Mouse (Mus musculus): ENCODE measurements at regions not wholly inside any gene's neighbourhood (a gene's known extent, or its start where the extent isn't known, plus 50 kb on each side); places are given as distances from the start of the nearest gene placed in this dataset.

DNA sequence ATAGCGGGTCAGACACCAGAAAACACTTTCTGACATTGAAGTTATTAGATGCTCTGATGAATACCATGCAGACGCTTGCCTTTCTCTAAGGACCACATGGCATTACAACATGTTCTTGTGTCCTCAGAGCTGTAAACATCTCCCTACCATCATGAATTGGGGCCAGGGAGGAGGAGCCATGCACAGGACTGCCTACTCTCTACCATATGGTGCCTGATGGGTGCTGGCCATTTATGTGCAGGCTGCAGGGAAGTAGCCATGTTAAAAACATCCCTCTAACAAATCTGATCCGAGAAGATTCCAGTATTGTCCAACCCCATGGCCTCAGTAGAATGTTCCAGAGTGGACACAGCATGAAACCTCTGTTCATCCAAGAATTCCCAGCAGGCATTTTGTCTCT is 330.1 kb upstream of the Camk1g start:
- DNase-seq, result no peak

DNA sequence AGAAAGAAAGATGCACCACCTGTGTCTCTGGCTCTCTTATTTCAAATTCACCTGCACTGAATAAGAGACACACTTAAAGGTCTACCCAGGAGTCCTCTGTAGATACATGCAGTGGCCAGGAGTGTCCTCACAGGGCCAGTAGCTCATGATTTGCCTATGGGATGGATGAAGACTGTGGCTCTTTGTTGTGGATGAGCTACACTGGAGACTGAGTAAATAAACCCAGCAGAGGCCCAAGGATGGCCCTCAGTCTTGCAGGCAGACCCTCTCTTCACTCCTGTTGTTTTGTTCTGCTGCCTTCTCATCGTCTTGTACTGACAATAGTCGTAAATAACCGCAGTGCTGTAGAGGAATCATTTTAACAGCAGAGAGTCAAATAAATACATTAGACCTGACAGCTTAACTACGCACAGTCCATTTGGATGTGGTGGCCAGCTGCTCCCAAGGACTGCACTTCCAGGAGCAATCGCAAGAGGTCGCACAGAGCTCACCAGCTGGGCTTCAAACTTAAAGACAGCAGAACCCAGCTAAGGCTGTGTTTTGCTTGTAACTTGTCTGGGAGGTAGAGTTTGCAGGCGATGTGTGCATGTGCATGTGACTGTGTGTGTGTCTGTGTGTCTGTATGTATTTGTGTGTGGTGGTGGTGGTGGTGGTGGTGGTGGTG is 328.6 kb upstream of the Camk1g start:
- peak; percentile 80 for DNase-seq

DNA sequence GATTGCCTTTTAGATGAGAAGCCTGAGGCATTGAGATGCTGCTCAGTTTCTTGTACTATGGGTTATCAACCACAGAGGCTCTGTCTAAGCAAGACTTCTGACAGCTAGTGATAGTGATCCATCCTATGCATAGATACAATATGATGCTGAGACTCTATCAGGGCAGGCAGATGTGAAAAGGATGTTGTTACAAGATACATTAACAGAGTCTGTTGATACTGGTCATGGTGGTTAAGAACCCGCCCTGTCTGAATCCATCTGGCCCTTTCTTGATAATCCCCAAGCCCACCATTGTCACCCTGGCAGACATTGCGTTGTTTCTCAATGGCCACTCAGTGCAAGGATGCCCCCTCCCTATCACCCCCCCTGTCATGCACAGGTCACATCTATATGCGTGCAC is 327.8 kb upstream of the Camk1g start:
- DNase-seq, result no peak

DNA sequence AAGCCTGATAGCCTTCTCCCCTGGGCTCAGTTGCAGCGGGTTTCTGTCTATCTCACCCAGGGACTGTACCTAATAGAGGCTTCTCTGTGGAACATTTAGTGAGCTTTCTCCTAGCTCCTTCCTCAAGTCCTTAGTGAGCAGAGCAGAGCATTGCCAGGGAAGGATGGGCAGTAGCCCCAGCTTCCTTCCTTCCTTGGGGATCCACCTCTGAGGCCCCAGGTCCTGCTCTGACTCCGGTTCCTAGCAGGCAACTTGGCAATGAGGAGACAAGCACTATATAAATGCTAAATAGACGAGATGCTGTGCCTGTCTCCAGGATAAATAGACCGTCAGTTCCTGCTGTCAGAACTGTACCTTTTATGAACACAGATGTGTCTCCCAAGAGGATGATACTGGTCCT is 326.9 kb upstream of the Camk1g start:
- DNase-seq, result no peak

DNA sequence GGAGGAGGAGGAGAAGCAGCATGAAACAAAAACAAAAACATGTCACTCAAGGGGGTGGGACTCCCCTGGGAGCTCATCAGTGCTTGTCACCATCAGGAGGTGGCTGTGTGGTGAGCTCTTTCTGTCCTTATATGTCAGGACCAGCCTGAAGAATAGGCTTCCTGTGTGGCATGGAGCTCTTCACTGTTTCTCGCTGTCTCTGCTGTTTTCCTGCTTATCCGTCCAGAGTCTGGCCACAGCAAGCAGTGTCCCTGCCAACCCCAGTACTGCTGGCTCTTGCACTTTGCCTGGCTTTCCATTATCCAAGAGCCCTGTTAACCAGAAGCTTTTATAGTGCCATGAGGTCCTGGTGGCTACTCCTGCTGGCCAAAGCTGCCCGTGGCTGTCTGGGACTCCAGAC is 322.9 kb upstream of the Camk1g start:
- DNase-seq, result no peak

DNA sequence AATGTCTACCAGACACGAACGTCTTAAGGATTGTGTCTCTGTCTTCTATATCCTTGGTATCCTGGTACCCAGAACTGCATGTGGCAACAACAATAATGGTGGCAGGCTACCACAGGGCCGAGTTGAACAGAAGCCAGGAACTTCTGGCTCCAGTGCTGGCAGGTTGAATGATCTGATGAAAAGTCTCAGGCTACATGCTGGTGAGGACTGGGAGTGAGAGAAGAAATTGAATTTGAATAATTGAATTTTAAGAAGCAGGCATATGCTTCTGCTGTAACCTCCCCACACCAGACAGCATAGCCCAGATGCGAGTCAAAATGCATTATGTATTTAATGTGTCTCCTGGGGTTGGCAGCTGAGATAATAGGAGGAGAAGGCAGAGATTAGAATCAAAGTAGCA is 319.5 kb upstream of the Camk1g start:
- DNase-seq, result no peak

DNA sequence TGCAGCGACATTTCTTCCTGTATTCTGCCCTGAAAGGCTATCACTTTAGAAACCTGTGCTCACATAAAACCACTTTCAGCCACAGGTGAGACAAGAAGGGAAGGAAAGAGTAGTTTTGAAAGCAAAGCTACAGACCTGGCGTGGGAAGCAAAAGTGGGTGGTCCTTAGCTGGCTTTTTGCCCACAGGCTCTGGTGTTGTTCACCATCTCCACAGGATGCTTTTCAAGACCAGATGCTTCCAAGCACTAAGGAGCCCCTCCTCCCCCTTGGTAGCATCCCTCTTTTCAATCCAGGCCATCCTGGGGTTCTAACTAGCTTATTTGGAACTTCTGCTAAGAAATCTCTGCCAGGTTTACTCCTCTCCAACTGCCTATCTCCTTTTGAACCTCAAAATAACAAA is 312.8 kb upstream of the Camk1g start:
- no peak for DNase-seq

DNA sequence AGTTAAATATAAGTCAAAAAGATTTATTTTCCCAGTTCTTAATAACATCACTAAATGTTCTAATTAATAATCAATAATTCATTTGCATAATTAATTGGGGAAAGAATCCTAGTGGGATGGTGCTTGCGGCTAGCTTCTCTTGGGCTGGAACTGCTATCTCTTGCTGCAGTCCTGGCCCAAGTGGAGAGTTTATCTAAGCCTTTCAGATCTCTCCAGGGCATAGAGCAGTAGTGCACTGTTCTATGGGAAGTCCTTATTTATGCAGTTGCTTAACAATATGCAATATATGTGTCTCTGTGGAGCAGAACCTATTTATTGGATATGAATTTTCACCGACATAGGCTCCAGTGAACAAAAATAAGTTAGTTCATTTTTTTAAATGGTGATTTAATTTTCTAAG is 308.4 kb upstream of the Camk1g start:
- DNase-seq, result no peak

DNA sequence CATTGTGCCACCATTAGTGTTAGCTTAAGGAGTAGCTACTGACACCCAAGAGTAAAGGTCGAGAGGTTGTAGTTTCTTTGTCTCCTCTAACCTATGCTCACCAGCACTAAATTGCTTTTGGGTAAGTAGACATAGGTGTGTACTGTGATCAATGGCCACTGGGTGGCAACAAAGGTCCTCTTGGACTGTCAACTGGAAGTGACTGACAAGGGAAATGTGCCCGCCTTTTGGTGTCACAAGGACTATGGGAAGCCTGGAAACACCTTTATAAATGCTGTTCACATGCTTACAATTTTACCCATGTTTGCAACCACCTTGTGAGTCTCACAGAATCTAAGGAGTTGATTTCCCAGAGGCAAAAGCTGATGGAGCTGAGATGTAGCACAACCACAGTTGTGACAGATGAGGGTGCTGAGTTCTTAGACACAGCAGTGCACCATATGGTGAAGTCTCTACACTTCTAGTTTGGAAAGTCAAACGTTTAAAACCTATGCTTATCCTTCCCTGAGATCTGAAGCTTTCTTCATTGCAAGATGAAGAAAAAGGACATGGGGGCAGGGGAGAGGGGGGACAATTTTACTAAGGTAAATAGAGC is 303.2 kb upstream of the Camk1g start:
- peak; percentile 29 for DNase-seq

DNA sequence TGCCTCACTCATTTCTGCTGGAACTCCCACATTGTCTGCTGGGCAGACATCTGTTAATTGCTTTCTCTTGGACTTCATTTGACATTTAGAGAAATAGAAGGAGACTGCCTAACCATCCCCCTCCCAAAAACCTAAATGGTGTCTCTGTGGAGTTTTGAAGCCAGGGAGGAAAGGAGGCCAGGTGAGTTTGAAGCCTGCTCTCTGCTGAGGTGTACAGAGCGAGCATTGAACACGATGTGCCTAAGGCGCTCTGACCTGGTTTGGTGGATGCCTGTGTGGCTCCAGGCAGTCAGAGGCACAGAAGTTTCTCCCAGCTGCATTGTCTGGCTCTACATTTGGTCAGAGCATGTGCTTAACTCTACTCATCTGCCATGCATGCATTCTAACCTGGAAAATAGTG is 302.6 kb upstream of the Camk1g start:
- no peak for DNase-seq

DNA sequence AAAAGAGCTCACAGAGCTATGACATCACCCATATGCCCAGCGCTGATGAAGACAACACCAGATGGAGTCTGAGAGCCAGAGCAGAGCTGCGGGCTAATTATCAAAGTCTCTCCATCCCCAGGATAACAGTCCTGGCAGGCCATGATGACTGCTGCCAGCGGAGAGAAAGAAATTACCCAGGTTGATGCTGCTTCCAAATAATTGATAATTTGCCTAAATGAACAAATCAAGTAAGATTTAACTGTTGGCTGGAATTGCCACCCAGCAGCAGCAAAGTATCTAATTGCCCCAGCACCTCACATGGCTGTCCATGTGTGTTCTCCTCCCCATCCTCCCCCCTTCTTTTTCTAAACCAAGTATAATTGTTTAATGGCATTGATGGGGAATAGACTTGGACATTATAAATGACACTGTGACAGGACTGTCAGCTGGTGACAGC is 301.7 kb upstream of the Camk1g start:
- no peak for DNase-seq

DNA sequence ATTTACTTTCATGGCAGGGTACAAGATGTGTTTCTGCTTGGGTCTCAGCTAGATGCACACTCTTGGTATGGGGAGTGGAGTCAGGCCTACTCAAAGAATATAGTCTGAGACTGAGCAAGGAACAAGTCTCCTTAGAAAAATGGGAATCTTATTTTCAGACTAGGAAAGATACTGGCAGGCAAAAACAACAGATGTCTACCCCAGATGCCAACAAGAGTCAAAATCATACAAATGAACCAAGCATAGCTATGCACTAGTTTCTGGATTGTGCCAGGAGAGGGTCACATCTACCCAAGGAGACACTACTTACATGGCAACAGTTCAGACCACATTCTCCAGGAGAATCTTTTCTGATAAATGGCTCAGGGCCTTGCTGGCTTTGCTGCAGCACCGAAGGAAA is 300.9 kb upstream of the Camk1g start:
- DNase-seq, result no peak

DNA sequence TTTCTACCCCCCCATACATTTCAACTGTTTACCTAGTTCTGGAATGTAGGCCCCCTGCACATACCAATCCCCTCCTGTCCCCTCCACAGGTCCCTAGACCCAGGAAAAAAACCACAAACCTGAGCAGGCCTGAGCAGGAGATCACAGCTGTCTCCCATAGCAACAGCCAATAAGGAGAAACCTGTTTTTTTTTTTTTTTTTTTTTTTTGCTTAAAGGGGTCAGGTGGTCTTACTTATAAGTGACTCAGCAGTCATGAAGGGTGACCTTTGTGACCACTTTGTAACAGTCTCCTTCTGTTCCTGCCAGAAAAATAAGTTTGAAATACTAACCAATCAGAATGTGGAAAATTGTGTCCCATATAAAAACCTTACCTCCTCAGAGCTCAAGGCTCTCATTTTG is 299.9 kb upstream of the Camk1g start:
- no peak for DNase-seq

DNA sequence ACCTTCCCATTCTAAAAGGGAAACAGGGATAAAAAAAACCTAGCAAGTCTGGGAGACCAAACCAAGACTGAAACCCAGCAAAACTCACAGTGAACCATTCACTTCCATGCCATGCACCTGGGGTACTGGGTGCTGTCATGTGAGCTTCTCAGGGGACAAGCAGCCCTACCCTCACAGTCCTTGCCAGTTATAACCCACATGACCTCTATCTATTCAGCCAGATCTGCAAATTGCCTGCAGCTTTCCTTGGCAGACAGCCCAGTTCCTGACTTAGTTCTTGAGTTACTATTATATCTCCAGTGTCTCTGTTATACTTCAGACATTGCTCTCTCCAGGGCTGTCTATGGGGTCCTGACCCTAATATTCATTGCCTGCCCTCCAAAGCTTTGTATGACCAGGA is 298.7 kb upstream of the Camk1g start:
- peak; percentile 9 for DNase-seq

DNA sequence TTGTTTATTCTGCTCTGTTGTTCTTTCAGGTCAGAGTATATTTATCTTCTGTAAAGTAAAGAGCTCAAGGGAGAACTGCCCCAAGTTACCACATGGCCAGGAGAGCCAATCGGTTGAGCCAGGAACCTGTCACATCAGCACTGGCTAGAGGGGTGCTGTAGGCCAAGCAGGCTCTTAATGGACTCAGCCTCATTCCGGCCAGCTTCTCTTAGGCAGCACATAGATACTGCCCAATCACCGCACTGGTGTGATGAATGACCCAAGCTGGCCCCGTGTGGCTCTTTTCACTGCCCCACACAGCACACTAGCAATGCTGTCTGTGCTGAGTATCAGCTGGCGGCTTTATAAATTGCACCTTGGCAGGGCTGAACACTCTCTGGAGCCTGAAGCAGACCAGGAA is 295.8 kb upstream of the Camk1g start:
- no peak for DNase-seq

DNA sequence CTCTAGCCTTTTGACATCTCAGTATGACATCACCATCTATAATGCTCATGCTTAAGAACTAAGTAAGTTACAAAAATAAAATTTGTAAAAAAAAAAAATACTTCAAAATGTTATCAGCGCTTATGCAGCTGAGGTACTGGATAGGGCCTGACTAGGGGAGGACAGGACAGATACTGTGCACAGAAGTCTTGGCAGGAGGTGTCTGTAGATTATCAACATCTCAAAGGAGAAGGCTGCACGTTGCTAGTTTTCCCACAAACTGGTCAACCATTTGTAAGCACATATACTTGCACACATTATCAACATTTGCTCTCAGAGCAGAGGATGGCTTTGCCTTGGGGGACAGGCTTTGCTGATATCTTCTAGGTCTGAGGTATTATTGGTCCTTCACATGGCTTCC is 294.5 kb upstream of the Camk1g start:
- DNase-seq, result no peak

DNA sequence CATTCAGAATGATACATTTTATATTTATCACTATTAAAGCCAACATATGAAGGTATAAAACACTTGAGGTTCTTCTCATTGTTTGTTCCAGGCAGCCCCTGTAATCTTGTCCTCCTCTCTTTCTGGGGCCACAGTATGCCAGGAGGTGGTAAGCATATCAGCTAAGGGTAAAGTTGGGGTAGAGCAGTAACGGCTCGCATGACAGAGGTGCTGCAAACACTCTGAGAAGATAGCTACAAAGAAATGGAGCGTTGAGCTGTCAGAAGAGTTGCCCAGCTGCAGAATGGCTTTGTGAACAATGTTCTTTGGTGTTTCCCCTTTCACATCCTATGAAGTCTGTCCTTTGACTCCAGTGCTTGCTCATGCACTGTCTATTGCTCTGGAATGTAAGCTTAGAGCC is 293.5 kb upstream of the Camk1g start:
- DNase-seq, result no peak

DNA sequence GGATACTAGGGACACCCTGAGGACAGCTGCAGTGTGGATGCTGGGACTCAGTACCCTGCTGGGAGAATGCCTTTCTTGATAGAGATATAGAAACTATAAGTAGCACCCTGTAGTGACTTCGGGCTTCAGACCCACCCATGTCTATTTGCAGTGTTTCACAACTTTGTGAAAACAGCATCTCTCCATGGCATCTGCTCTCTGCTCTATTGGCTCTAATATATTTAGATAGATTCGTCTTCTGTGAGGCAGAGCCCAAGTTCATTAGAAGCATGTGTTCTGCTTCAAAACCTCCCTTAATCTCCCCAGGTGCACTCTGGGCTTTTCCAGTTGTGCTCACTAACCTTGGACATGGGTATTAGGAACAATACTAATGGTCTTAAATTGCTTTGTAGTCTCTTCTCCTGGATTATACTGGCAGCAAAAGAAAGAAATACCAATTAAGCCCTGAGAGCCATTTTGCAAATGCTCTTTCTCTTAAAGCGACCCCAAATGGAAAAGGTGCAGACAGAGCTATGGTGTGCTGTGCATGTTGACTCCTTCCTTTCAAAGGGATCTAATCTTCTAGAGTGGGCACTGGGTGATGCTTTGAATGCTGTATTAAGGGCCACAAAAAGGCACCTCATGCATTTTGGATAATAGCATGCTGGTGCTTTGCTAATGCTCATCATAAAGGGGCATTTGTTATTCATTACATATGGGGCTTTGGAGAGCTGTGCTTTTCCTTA is 292.2 kb upstream of the Camk1g start:
- DNase-seq, result no peak

DNA sequence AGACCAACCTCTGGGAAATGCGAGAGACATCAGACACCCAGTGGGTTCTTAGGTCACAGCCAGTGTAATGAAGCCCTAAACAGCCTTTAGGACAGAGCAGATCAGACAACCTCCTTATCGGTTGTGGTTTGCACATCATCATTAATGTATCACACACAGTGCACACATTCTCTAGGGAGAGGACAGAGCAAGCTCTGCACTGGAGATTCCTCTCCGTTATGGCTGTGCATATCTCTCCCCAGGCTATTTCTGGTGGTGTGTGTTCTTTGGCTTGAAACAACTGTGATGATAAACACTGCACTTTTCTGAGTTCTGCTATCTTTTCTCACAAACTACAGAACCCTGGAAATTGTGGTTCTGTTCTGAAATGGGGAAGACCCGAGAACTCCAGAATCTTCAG is 291.3 kb upstream of the Camk1g start:
- DNase-seq, result no peak

DNA sequence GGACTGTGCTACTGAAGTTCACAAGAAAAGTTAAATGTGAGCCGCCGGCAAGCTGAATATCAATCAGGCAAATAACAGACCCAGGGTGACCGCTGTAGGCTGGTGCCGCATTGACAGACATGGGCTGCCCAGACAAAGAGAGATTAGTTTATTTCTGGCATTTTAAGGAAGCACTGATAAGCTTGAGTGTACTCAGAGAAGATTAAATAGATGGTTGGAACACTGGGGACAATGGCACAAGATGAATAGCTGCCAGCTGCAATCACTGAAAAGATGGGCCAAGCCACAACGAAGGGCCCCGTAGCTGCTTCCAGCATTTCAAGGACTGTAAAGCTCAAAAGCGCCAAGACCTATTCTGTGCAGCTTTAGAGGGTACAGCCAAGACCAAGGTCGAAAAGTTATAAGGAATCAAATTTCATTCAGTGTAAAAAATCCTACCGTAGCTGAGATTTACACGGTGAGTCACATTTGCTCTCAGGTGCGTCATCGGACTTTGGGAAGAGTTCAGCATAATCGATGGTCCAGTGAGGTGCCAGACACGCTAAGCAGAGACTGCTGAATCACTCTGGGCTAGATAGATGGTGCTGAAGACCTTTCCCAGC is 285.1 kb upstream of the Camk1g start:
- peak; percentile 77 for DNase-seq

DNA sequence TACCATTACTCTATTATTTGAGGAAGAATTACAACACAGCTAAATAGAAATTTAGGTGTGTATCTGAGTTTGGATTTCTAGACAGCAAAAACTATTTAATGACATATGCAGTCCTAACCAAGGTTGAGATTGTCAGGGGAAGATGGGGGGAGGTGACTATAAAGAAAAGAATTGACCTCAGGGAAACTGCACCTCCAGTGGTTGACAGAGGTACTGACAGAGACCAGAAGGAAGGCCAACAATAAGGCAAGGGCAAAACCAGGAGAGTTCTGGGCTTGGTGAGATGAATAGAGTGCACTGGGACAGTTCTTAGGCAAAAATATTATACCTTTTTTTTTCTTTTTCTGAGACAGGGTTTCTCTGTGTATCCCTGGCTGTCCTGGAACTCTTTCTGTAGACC is 280.2 kb upstream of the Camk1g start:
- DNase-seq, result no peak

DNA sequence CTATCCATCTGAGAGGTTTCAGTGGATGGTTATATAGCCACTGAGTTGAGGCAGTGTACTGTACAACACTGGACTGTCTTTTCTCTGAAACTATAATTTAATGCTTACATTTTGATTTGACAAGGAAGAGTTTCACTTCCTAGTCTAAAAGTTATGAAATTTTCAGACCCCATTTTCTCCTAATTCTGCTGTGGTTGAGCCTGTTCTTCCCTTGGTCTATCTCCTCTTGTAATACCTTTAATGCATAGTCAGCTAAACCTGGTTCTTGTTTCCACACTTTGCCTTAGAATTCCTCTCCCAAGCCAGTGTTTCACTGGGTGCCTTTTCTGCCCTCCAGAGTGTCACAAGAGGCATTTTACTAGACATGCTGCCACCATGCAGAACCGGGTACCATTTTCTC is 279.3 kb upstream of the Camk1g start:
- no peak for DNase-seq
